Comparison of ENCODE assay signal across 8 mouse cellular contexts in genomic region chr6:11926082-11926595, GRCm38 (mm10). TPM values are rescaled to one million over a fixed set of nuclear protein-coding genes. Genes with fewer than 3 reads are reported as not detected.
A peak's percentile ranks its signal among the peaks of the same experiment; 100 is the strongest.
DNase-seq lines count a peak whose midpoint lies in the region; ATAC-seq lines count a peak whose summit lies in the region.

No protein-coding gene starts in this region.

- H3K9me3 ChIP-seq in embryonic facial prominence, embryonic 11.5 days (replicated peaks; ENCODE audit: control insufficient read depth, low read length): no peaks in the 10 kb centered on the region
- no peaks in the 10 kb centered on the region for H3K9me3 ChIP-seq in heart, embryonic 14.5 days (ENCODE audit: control insufficient read depth, low read length)

- no peaks in the 10 kb centered on the region; the same call in 1 of the 2 replicates for H3K36me3 ChIP-seq in embryonic facial prominence, embryonic 11.5 days (replicated peaks; ENCODE audit: control insufficient read depth, insufficient read depth, low read depth, low read length)
- H3K36me3 ChIP-seq in heart, embryonic 14.5 days (ENCODE audit: control insufficient read depth, insufficient read depth, low read length): peaks cover 18% of the 10 kb centered on the region

- H3K27me3 ChIP-seq in embryonic facial prominence, embryonic 11.5 days (ENCODE audit: control insufficient read depth, insufficient read depth, low read length): no peaks in the 10 kb centered on the region
- H3K27me3 ChIP-seq in heart, embryonic 14.5 days (ENCODE audit: control insufficient read depth, insufficient read depth, low read length): no peaks in the 10 kb centered on the region

- H3K9ac ChIP-seq in embryonic facial prominence, embryonic 11.5 days (replicated peaks; ENCODE audit: low read length): peak overlapping the region; percentile 88
- peak overlapping the region; percentile 98 for H3K9ac ChIP-seq in heart, embryonic 14.5 days (ENCODE audit: low read length)

- peak overlapping the region; percentile 98 for H3K27ac ChIP-seq in embryonic facial prominence, embryonic 11.5 days (replicated peaks; ENCODE audit: low read depth, low read length)
- H3K27ac ChIP-seq in heart, embryonic 14.5 days (replicated peaks in 1 of 2; ENCODE audit: control insufficient read depth in 1 of 2, insufficient read depth in 1 of 2, low read depth in 2 of 2, low read length in 2 of 2): peak overlapping the region; percentile 73 to 96

- peak overlapping the region; percentile 37 for H3K4me2 ChIP-seq in embryonic facial prominence, embryonic 11.5 days (ENCODE audit: low read depth, low read length)
- H3K4me2 ChIP-seq in heart, embryonic 14.5 days (ENCODE audit: low read length): peak overlapping the region; percentile 68

- peak; percentile 86 for ATAC-seq in embryonic facial prominence, embryonic 11.5 days (replicated peaks; ENCODE audit: insufficient number of reproducible peaks, low FRiP score, low TSS enrichment, low read depth)
- ATAC-seq in heart, embryonic 14.5 days (ENCODE audit: insufficient number of reproducible peaks, insufficient read depth, low FRiP score, low read depth): peak; percentile 62

- peak; percentile 35 for DNase-seq in CD4-positive helper T cell, adult 2 months (ENCODE audit: low read depth, low spot score)
- DNase-seq in ZHBTc4 (ENCODE audit: low read depth, low spot score): peak; percentile 66
- DNase-seq in embryonic facial prominence, embryonic 11.5 days (ENCODE audit: low spot score): peak; percentile 60
- DNase-seq in layer of hippocampus, adult 9-11 months: peak; percentile 38
- peak; percentile 28 for DNase-seq in lung, postnatal 14 days
- DNase-seq in retina, postnatal 1 day: peak; percentile 69
- peak; percentile 28 to 58 for DNase-seq in urinary bladder, postnatal 4 days (ENCODE audit: low spot score in 2 of 2)

- peak overlapping the region; percentile 65 for H3K4me3 ChIP-seq in embryonic facial prominence, embryonic 11.5 days (ENCODE audit: low read depth, low read length)
- peak overlapping the region; percentile 55 to 86 for H3K4me3 ChIP-seq in heart, embryonic 14.5 days (ENCODE audit: control insufficient read depth in 1 of 2, insufficient read depth in 1 of 2, low read depth in 1 of 2, low read length in 2 of 2)

- no peaks in the 10 kb centered on the region for H3K4me1 ChIP-seq in embryonic facial prominence, embryonic 11.5 days (ENCODE audit: control insufficient read depth, insufficient read depth, low read length)
- peaks cover 4 to 13% of the 10 kb centered on the region in 2 experiments; a peak in 2 of 4 replicates for H3K4me1 ChIP-seq in heart, embryonic 14.5 days (ENCODE audit: control insufficient read depth in 2 of 2, insufficient read depth in 2 of 2, low read length in 2 of 2)

- WGBS in embryonic facial prominence, embryonic 11.5 days: 0% methylated on average over 30 of the region's 40 CpGs
- 0% methylated on average over 32 of the region's 40 CpGs for WGBS in heart, embryonic 14.5 days

RNA-seq across cellular contexts. Expression of gene Phf14, which starts 18.5 kb away (rescaled TPM):
- 88.1 and 106 TPM in 2 replicates for polyA plus RNA-seq in embryonic facial prominence, embryonic 11.5 days (2014; fragmentation: Nextera tagmentation; extraction: Ambion mirVana)
- polyA plus RNA-seq in heart, embryonic 14.5 days (2014; fragmentation: Nextera tagmentation; extraction: Ambion mirVana): 50.4 and 60.1 TPM in 2 replicates

RNA-seq across cellular contexts. Expression of gene Ndufa4, which starts 18.8 kb away (rescaled TPM):
- polyA plus RNA-seq in embryonic facial prominence, embryonic 11.5 days (2014; fragmentation: Nextera tagmentation; extraction: Ambion mirVana): 800 and 841 TPM in 2 replicates
- polyA plus RNA-seq in heart, embryonic 14.5 days (2014; fragmentation: Nextera tagmentation; extraction: Ambion mirVana): 1,963 and 2,026 TPM in 2 replicates

Comparison
In these comparisons a context has a peak if more than half of its experiments do, and no peak if none do; other contexts are left out.
1. Peak in every context shown above with its lines: DNase-seq, ATAC-seq, H3K4me3 ChIP-seq and H3K27ac ChIP-seq.